Mouse (Mus musculus) forebrain, embryonic 16.5 days (tissue): ENCODE measurements around the gene Olfr1323. TPM values are rescaled to one million over a fixed set of nuclear protein-coding genes. Genes with fewer than 3 reads are reported as not detected.

Experiments
- ATAC-seq: fragments of 200-750 bp; cut with Nextera tagmentation; 2 replicates; pipeline ENCODE4 v1.8.0; 2017; ENCODE audit warnings: mild to moderate bottlenecking, moderate library complexity
- H3K27ac ChIP-seq: fragments of 300-500 bp; sonication (generic); 2 replicates; pipeline ENCODE4 v1.5.1; 2014; ENCODE audit warnings: low read length, control low read depth
- H3K27me3 ChIP-seq: fragments of 300-500 bp; sonication (generic); replicated peaks from 2 replicates; pipeline ENCODE4 v1.6.1; 2014; ENCODE audit warnings: low read length; ENCODE audit not compliant: control insufficient read depth, insufficient read depth
- H3K36me3 ChIP-seq: fragments of 300-500 bp; sonication (generic); 2 replicates; pipeline ENCODE4 v1.6.1; 2014; ENCODE audit not compliant: control insufficient read depth, insufficient read depth
- H3K4me1 ChIP-seq: fragments of 300-500 bp; sonication (generic); replicated peaks from 2 replicates; pipeline ENCODE4 v1.6.1; 2014; ENCODE audit warnings: low read length; ENCODE audit not compliant: control insufficient read depth, insufficient read depth
- H3K4me2 ChIP-seq: fragments of 300-500 bp; sonication (generic); 2 replicates; pipeline ENCODE4 v1.6.1; 2014; ENCODE audit warnings: mild to moderate bottlenecking, low read length, control low read depth
- H3K4me3 ChIP-seq: fragments of 300-500 bp; sonication (generic); replicated peaks from 2 replicates; pipeline ENCODE4 v1.5.1; 2014; ENCODE audit warnings: mild to moderate bottlenecking, low read length, control low read depth
- H3K9ac ChIP-seq: fragments of 300-500 bp; sonication (generic); replicated peaks from 2 replicates; pipeline ENCODE4 v1.6.1; 2014; ENCODE audit warnings: low read depth, low read length, control low read depth
- H3K9me3 ChIP-seq: fragments of 300-500 bp; sonication (generic); 2 replicates; pipeline ENCODE4 v1.6.1; 2016; ENCODE audit warnings: low read length; ENCODE audit not compliant: control insufficient read depth
- WGBS: fragments of 180-500 bp; shearing (Covaris S2); extraction: QIAGEN DNeasy Blood & Tissue Kit; methylation state at CpG from one replicate; pipeline ENCODE4 v1.1.7; 2014; 5-methylcytosine and 5-hydroxymethylcytosine counted together
- polyA plus RNA-seq: library from polyadenylated mRNA; unstranded; fragments of >200 nt; fragmentation: Nextera tagmentation; extraction: Ambion mirVana; gene quantifications from 2 replicates; pipeline ENCODE4 v1.2.1, GENCODE M21; 2015

The Olfr1323 gene
- polyA plus RNA-seq, result not detected in 2 replicates

DNA sequence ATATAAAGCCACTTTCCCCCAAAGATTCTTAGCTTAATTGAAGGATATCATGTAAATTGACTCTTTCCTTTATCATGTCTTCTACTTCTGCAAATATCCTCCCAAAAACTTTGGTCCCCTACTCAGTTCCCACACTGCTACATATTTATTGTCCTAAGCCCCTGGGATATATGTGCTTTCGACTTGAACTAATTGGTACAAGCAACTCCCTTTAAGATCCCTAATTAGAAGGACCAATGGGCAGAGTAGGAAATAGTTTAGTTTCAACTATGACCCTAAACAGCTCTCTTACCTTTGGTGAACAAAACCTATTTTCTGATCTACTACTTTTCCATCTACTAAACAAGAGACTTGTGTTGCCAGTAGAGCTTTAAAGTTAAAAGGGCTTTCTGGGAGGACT is at the start of gene Olfr1323:
Gene Olfr1323 (minus strand): TSS at position 101 of the 400 bp plus-strand sequence.
- no peaks in the 10 kb centered on the region for H3K4me1 ChIP-seq
- no peak within 1 kb of the TSS for H3K9ac ChIP-seq
- no peak within 1 kb of the TSS for H3K4me2 ChIP-seq
- no peak within 1 kb of the TSS for H3K4me3 ChIP-seq
- no peaks in the 10 kb centered on the region for H3K36me3 ChIP-seq
- WGBS, result 81% methylated on average over 1 of the region's 1 CpGs
- no peaks in the 10 kb centered on the region for H3K9me3 ChIP-seq
- no peaks in the 10 kb centered on the region for H3K27me3 ChIP-seq
- no peak for ATAC-seq
- no peak within 1 kb of the TSS for H3K27ac ChIP-seq

DNA sequence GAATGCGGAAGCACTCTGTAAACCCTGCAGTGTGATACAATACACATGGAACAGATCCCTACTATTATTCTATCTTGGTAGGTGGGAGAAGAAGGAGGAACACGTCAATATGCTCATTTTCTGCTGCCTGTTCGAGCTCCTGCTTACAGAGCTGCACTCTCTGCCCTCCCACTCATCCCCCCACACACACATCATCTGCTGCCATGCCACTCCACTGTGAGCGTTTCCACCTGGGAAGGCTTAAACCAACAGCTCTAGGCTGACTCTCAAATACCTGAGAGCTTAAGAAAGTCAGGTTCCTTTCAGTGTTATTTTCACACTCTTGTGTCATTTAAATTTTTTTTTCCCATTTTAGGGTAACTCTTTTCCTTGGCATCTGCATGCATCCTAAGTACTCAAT is 6.9 kb downstream of the Olfr1323 start:
- Histone ChIP-seq H3K4me2 (no peak overlapping the region), H3K4me3 (no peak overlapping the region), H3K9me3 (no peaks in the 10 kb centered on the region), H3K27ac (no peak overlapping the region), H3K36me3 (no peaks in the 10 kb centered on the region), H3K9ac (no peak overlapping the region), H3K4me1 (no peaks in the 10 kb centered on the region), H3K27me3 (no peaks in the 10 kb centered on the region)
- no peak for ATAC-seq
- WGBS, result 35% methylated on average over 4 of the region's 4 CpGs

Other genes with a start within 250 kb of the Olfr1323 start
- gene Igsf1, start 221.6 kb downstream of the Olfr1323 start, polyA plus RNA-seq, result 5.1 and 10.2 TPM in 2 replicates
- gene Olfr1322, start 127.9 kb downstream of the Olfr1323 start, polyA plus RNA-seq, result not detected in 2 replicates